Mouse (Mus musculus): Measurements from ENCODE around the gene Gm45844. TPM values are rescaled to one million over a fixed set of nuclear protein-coding genes. Genes with fewer than 3 reads are reported as not detected.
"Not testable (repeated sequence)": the region's sequence is repeated elsewhere in the genome, so short reads cannot be mapped to it uniquely, and the experiment has no call there.

Gm45844 gene
- 8.6 and 10.4 TPM in 2 replicates for polyA plus RNA-seq (2015; fragmentation: Nextera tagmentation; extraction: Ambion mirVana)

- Histone ChIP-seq H3K4me2 (ENCODE audit: low read length) (peak within 1 kb of the TSS; percentile 43), H3K4me3 (replicated peaks; ENCODE audit: low read length) (peak within 1 kb of the TSS; percentile 33), H3K9ac (replicated peaks; ENCODE audit: low read depth, low read length) (peak within 1 kb of the TSS; percentile 40), H3K27ac (ENCODE audit: low read length) (peak within 1 kb of the TSS; percentile 39)
- H3K36me3 ChIP-seq (ENCODE audit: control insufficient read depth, insufficient read depth); H3K4me1 ChIP-seq (replicated peaks; ENCODE audit: control insufficient read depth, insufficient read depth, low read length); H3K27me3 ChIP-seq (replicated peaks; ENCODE audit: control insufficient read depth, insufficient read depth, low read length); H3K9me3 ChIP-seq (ENCODE audit: control insufficient read depth, low read length): not testable (repeated sequence)
- WGBS: 44% methylated on average over 45 of the region's 45 CpGs
- ATAC-seq: peak; percentile 99
These were observed at the start of gene Gm45844 for GRCm38 (mm10) chr7:7277966-7278567. Gene Gm45844 (minus strand): TSS chr7:7278289.

GRCm38 (mm10) chr7:7295595-7295994 is 17.5 kb upstream of the Gm45844 start:
- Histone ChIP-seq H3K27me3 (replicated peaks; ENCODE audit: control insufficient read depth, insufficient read depth, low read length) (no peaks in the 10 kb centered on the region), H3K4me3 (replicated peaks; ENCODE audit: low read length) (no peak overlapping the region), H3K27ac (ENCODE audit: low read length) (no peak overlapping the region), H3K9me3 (ENCODE audit: control insufficient read depth, low read length) (no peaks in the 10 kb centered on the region), H3K9ac (replicated peaks; ENCODE audit: low read depth, low read length) (no peak overlapping the region), H3K4me1 (replicated peaks; ENCODE audit: control insufficient read depth, insufficient read depth, low read length) (peaks cover 2% of the 10 kb centered on the region; the same call in 1 of the 2 replicates), H3K36me3 (ENCODE audit: control insufficient read depth, insufficient read depth) (peaks cover 41% of the 10 kb centered on the region), H3K4me2 (ENCODE audit: low read length) (no peak overlapping the region)
- no peak for ATAC-seq
- 83% methylated on average over 16 of the region's 16 CpGs for WGBS

- Histone ChIP-seq H3K9me3 (ENCODE audit: control insufficient read depth, low read length) (peaks cover 3% of the 10 kb centered on the region), H3K4me3 (replicated peaks; ENCODE audit: low read length) (no peak overlapping the region), H3K36me3 (ENCODE audit: control insufficient read depth, insufficient read depth) (peaks cover 23% of the 10 kb centered on the region), H3K27me3 (replicated peaks; ENCODE audit: control insufficient read depth, insufficient read depth, low read length) (no peaks in the 10 kb centered on the region), H3K27ac (ENCODE audit: low read length) (no peak overlapping the region), H3K9ac (replicated peaks; ENCODE audit: low read depth, low read length) (no peak overlapping the region), H3K4me1 (replicated peaks; ENCODE audit: control insufficient read depth, insufficient read depth, low read length) (no peaks in the 10 kb centered on the region), H3K4me2 (ENCODE audit: low read length) (no peak overlapping the region)
- ATAC-seq: no peak
- WGBS: 89% methylated on average over 1 of the region's 1 CpGs
These were observed 3.3 kb upstream of the Gm45844 start for GRCm38 (mm10) chr7:7281383-7281782.

GRCm38 (mm10) chr7:7277556-7277955 is 533 bp downstream of the Gm45844 start:
- Histone ChIP-seq H3K27ac (ENCODE audit: low read length) (peak overlapping the region; percentile 39), H3K9ac (replicated peaks; ENCODE audit: low read depth, low read length) (peak overlapping the region; percentile 40), H3K4me2 (ENCODE audit: low read length) (peak overlapping the region; percentile 43), H3K4me3 (replicated peaks; ENCODE audit: low read length) (peak overlapping the region; percentile 33)
- not testable (repeated sequence) for H3K4me1 ChIP-seq (replicated peaks; ENCODE audit: control insufficient read depth, insufficient read depth, low read length); H3K36me3 ChIP-seq (ENCODE audit: control insufficient read depth, insufficient read depth); H3K9me3 ChIP-seq (ENCODE audit: control insufficient read depth, low read length); H3K27me3 ChIP-seq (replicated peaks; ENCODE audit: control insufficient read depth, insufficient read depth, low read length)
- 41% methylated on average over 24 of the region's 24 CpGs for WGBS
- peak; percentile 57 for ATAC-seq

- WGBS: no CpG with 5 or more reads among the region's 1 CpGs
- not testable (repeated sequence) for H3K27ac ChIP-seq (ENCODE audit: low read length); H3K9me3 ChIP-seq (ENCODE audit: control insufficient read depth, low read length); ATAC-seq; H3K4me3 ChIP-seq (replicated peaks; ENCODE audit: low read length); H3K4me2 ChIP-seq (ENCODE audit: low read length); H3K36me3 ChIP-seq (ENCODE audit: control insufficient read depth, insufficient read depth); H3K27me3 ChIP-seq (replicated peaks; ENCODE audit: control insufficient read depth, insufficient read depth, low read length); H3K9ac ChIP-seq (replicated peaks; ENCODE audit: low read depth, low read length); H3K4me1 ChIP-seq (replicated peaks; ENCODE audit: control insufficient read depth, insufficient read depth, low read length)
These were observed 30.9 kb downstream of the Gm45844 start, which contains the start of gene Vmn2r29 for GRCm38 (mm10) chr7:7247228-7247627. Gene Vmn2r29 (minus strand): TSS chr7:7247328.

GRCm38 (mm10) chr7:7209313-7210151 is 68.6 kb downstream of the Gm45844 start, which contains the start of gene Zfp772:
Gene Zfp772 (minus strand): TSS chr7:7209998.
- H3K27me3 ChIP-seq (replicated peaks; ENCODE audit: control insufficient read depth, insufficient read depth, low read length); H3K36me3 ChIP-seq (ENCODE audit: control insufficient read depth, insufficient read depth); H3K9me3 ChIP-seq (ENCODE audit: control insufficient read depth, low read length); H3K27ac ChIP-seq (ENCODE audit: low read length); H3K4me1 ChIP-seq (replicated peaks; ENCODE audit: control insufficient read depth, insufficient read depth, low read length): not testable (repeated sequence)
- Histone ChIP-seq H3K4me3 (replicated peaks; ENCODE audit: low read length) (peak within 1 kb of the TSS; percentile 49), H3K4me2 (ENCODE audit: low read length) (peak within 1 kb of the TSS; percentile 59), H3K9ac (replicated peaks; ENCODE audit: low read depth, low read length) (peak within 1 kb of the TSS; percentile 42; the same call in 1 of the 2 replicates)
- 1% methylated on average over 24 of the region's 24 CpGs for WGBS
- ATAC-seq: 0 out of 2 replicates have a peak, but pooled peaks have one; percentile 47

- Histone ChIP-seq H3K4me1 (replicated peaks; ENCODE audit: control insufficient read depth, insufficient read depth, low read length) (no peaks in the 10 kb centered on the region), H3K4me3 (replicated peaks; ENCODE audit: low read length) (peak overlapping the region; percentile 64), H3K4me2 (ENCODE audit: low read length) (peak overlapping the region; percentile 50), H3K36me3 (ENCODE audit: control insufficient read depth, insufficient read depth) (no peaks in the 10 kb centered on the region; the same call in 1 of the 2 replicates), H3K27ac (ENCODE audit: low read length) (no peak overlapping the region), H3K9me3 (ENCODE audit: control insufficient read depth, low read length) (no peaks in the 10 kb centered on the region), H3K27me3 (replicated peaks; ENCODE audit: control insufficient read depth, insufficient read depth, low read length) (no peaks in the 10 kb centered on the region), H3K9ac (replicated peaks; ENCODE audit: low read depth, low read length) (peak overlapping the region; percentile 46)
- peak; percentile 97 for ATAC-seq
- WGBS: 12% methylated on average over 18 of the region's 18 CpGs
These were observed 89.7 kb downstream of the Gm45844 start for GRCm38 (mm10) chr7:7188191-7188942.

GRCm38 (mm10) chr7:7187417-7188190 is 90.5 kb downstream of the Gm45844 start:
- Histone ChIP-seq H3K4me1 (replicated peaks; ENCODE audit: control insufficient read depth, insufficient read depth, low read length) (no peaks in the 10 kb centered on the region), H3K9me3 (ENCODE audit: control insufficient read depth, low read length) (no peaks in the 10 kb centered on the region), H3K9ac (replicated peaks; ENCODE audit: low read depth, low read length) (no peak overlapping the region; the same call in 1 of the 2 replicates), H3K27me3 (replicated peaks; ENCODE audit: control insufficient read depth, insufficient read depth, low read length) (no peaks in the 10 kb centered on the region), H3K36me3 (ENCODE audit: control insufficient read depth, insufficient read depth) (peaks cover 3% of the 10 kb centered on the region; the same call in 1 of the 2 replicates), H3K4me2 (ENCODE audit: low read length) (peak overlapping the region; percentile 50), H3K27ac (ENCODE audit: low read length) (no peak overlapping the region), H3K4me3 (replicated peaks; ENCODE audit: low read length) (peak overlapping the region; percentile 64)
- WGBS: 38% methylated on average over 13 of the region's 13 CpGs
- ATAC-seq: peak; percentile 63
